Mouse (Mus musculus): Measurements from ENCODE around the gene Nkx2-5. TPM values are rescaled to one million over a fixed set of nuclear protein-coding genes. Genes with fewer than 3 reads are reported as not detected.

The Nkx2-5 gene
- not detected for polyA plus RNA-seq (2015; fragmentation: Illumina TruSeq; extraction: RNeasy Lipid Tissue Mini Kit (QIAGEN cat#74804); ENCODE audit: insufficient read depth, low read depth, low replicate concordance)

GRCm38 (mm10) chr17:26844909-26845148 is at the start of gene Nkx2-5:
Nkx2-5 (minus strand) TSS chr17:26845009.

Other genes starting within 250 kb of the Nkx2-5 start
- 34.8 TPM for gene Atp6v0e, start 181.8 kb downstream of the Nkx2-5 start, polyA plus RNA-seq (2015; fragmentation: Illumina TruSeq; extraction: RNeasy Lipid Tissue Mini Kit (QIAGEN cat#74804); ENCODE audit: insufficient read depth, low read depth, low replicate concordance)
- gene Crebrf, start 129.4 kb downstream of the Nkx2-5 start, polyA plus RNA-seq (2015; fragmentation: Illumina TruSeq; extraction: RNeasy Lipid Tissue Mini Kit (QIAGEN cat#74804); ENCODE audit: insufficient read depth, low read depth, low replicate concordance): 6.4 TPM
- gene Bnip1, start 63.9 kb downstream of the Nkx2-5 start, polyA plus RNA-seq (2015; fragmentation: Illumina TruSeq; extraction: RNeasy Lipid Tissue Mini Kit (QIAGEN cat#74804); ENCODE audit: insufficient read depth, low read depth, low replicate concordance): 13.4 TPM
- gene Kifc5b, start 72.1 kb upstream of the Nkx2-5 start, polyA plus RNA-seq (2015; fragmentation: Illumina TruSeq; extraction: RNeasy Lipid Tissue Mini Kit (QIAGEN cat#74804); ENCODE audit: insufficient read depth, low read depth, low replicate concordance): not detected
- 27.8 TPM for gene Phf1, start 88.0 kb upstream of the Nkx2-5 start, polyA plus RNA-seq (2015; fragmentation: Illumina TruSeq; extraction: RNeasy Lipid Tissue Mini Kit (QIAGEN cat#74804); ENCODE audit: insufficient read depth, low read depth, low replicate concordance)
- 44.3 TPM for gene Cuta, start 94.6 kb upstream of the Nkx2-5 start, polyA plus RNA-seq (2015; fragmentation: Illumina TruSeq; extraction: RNeasy Lipid Tissue Mini Kit (QIAGEN cat#74804); ENCODE audit: insufficient read depth, low read depth, low replicate concordance)
- 3.6 TPM for gene Syngap1, start 96.2 kb upstream of the Nkx2-5 start, polyA plus RNA-seq (2015; fragmentation: Illumina TruSeq; extraction: RNeasy Lipid Tissue Mini Kit (QIAGEN cat#74804); ENCODE audit: insufficient read depth, low read depth, low replicate concordance)
- gene Zbtb9, start 128.2 kb upstream of the Nkx2-5 start, polyA plus RNA-seq (2015; fragmentation: Illumina TruSeq; extraction: RNeasy Lipid Tissue Mini Kit (QIAGEN cat#74804); ENCODE audit: insufficient read depth, low read depth, low replicate concordance): not detected
- gene Bak1, start 184.0 kb upstream of the Nkx2-5 start, polyA plus RNA-seq (2015; fragmentation: Illumina TruSeq; extraction: RNeasy Lipid Tissue Mini Kit (QIAGEN cat#74804); ENCODE audit: insufficient read depth, low read depth, low replicate concordance): 2.0 TPM
- gene Itpr3, start 212.3 kb upstream of the Nkx2-5 start, polyA plus RNA-seq (2015; fragmentation: Illumina TruSeq; extraction: RNeasy Lipid Tissue Mini Kit (QIAGEN cat#74804); ENCODE audit: insufficient read depth, low read depth, low replicate concordance): 4.2 TPM

All from pancreas, adult 10 weeks (tissue).